Mouse (Mus musculus): ENCODE data around the gene Gm45021. TPM values are rescaled to one million over a fixed set of nuclear protein-coding genes. Genes with fewer than 3 reads are reported as not detected.
A peak's percentile ranks its signal among the peaks of the same experiment; 100 is the strongest.

The Gm45021 gene
- polyA plus RNA-seq, 1 experiment from 2014 or later = not detected

DNA sequence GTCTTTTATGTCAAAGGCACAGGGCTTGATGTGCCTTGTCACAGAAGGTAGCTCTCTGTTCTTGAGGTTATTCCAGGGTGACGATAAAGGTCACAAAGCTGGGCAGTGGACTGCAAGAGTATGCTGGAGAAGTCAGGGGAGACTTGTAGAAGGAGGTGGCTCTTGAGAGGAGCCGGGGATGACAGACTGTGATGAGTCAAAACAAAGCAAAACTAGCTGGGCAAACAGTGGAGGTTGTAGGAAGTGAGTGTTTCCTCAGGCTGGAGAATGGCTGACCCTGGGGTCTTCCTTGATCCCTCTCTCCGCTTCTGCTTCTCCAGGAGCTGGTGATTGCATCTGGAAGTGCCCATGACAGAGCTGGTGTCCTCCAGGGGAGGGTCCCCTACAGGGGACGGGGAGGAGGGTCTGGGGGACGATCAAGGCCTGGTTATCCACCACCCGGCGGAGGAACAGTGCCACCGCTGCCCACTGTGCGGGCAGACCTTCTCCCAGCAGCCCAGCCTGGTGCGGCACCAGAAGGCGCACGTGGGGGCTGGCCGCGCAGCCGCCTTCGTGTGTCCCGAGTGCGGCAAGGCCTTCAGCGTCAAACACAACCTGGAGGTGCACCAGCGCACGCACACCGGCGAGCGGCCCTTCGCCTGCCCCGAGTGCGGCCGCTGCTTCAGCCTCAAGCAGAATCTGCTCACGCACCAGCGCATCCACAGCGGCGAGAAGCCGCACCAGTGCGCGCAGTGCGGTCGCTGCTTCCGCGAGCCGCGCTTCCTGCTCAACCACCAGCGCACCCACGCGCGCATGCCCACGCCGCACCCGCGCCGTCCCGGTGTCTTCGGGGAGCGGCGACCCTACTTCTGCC lies 39.6 kb downstream of the Gm45021 start:
- H3K27ac ChIP-seq = peak overlapping the region; percentile 75
- peaks cover 35% of the 10 kb centered on the region for H3K4me1 ChIP-seq
- peak; percentile 56 for DNase-seq (ENCODE audit: low spot score)
- H3K4me3 ChIP-seq = peak overlapping the region; percentile 52
- no peaks in the 10 kb centered on the region; the same call in 1 of the 2 replicates for H3K36me3 ChIP-seq
- peaks cover 67% of the 10 kb centered on the region for H3K27me3 ChIP-seq (ENCODE audit: low read depth, poor library complexity, severe bottlenecking)
- WGBS = 11% methylated on average over 54 of the region's 54 CpGs
- no peaks in the 10 kb centered on the region for H3K9me3 ChIP-seq (replicated peaks)

DNA sequence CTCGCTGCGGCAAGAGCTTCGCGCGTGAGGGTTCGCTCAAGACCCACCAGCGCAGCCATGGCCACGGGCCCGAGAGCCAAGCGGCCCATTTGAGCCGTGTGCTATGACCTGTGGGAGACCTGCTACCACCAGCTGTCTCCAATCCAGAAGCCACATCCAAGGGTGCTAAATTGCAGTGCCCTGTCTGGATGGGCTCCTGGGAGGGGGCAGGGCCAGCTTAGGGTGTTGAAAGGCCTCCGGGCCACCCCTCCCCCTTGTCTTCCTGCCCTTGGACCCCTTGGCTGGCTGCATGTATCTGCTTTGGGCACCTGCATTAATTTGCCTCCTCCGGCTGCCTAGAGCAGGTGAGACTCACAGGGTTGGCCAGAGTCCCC lies 40.2 kb downstream of the Gm45021 start:
- peak; percentile 45 for DNase-seq (ENCODE audit: low spot score)
- Histone ChIP-seq H3K4me3 (peak overlapping the region; percentile 52), H3K4me1 (peaks cover 35% of the 10 kb centered on the region), H3K27ac (peak overlapping the region; percentile 75), H3K9me3 (replicated peaks) (no peaks in the 10 kb centered on the region), H3K27me3 (ENCODE audit: low read depth, poor library complexity, severe bottlenecking) (peaks cover 71% of the 10 kb centered on the region), H3K36me3 (no peaks in the 10 kb centered on the region; the same call in 1 of the 2 replicates)
- 16% methylated on average over 13 of the region's 13 CpGs for WGBS

DNA sequence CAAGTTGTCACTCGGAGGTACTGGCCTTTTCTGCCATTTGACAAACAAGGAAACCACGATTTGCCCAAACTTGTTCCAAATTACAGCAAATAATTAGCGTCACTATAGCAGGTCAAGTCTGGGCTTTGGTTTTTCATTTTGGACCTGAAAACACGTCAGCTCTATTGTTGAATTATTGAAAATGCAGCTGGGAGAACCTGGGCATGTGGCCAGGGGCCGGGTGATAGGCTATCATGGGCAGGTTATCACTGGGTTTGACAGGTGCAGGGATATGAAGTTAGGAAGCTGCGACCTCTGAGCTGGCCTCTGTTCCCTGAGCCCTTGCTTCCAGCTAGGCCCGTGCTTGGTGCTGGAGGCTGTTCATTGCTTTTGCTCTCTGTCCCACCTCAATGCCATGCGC lies 41.4 kb downstream of the Gm45021 start:
- WGBS = 90% methylated on average over 8 of the region's 8 CpGs

DNA sequence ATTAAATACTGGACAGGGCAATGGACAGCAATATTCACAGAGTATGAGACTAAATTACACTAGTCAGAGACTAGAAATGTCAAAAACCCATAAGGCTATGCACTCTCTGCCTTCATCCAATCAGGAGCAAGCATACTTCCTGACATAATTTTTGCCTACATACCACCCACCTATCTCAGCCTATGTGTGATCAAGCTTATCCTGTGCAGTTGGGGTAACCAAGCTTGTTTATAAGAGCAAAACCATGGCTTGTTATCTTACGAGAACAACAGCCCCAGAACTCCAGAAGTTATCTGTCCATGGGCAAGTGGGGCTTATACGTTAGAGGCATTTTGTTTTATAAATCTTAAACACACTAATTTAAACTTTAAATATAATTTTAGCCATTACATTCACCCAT lies 45.7 kb downstream of the Gm45021 start:
- Histone ChIP-seq H3K27me3 (ENCODE audit: low read depth, poor library complexity, severe bottlenecking) (peaks cover 27% of the 10 kb centered on the region), H3K36me3 (no peaks in the 10 kb centered on the region), H3K27ac (no peak overlapping the region), H3K4me1 (peaks cover 20% of the 10 kb centered on the region), H3K4me3 (no peak overlapping the region), H3K9me3 (replicated peaks) (no peaks in the 10 kb centered on the region)
- 90% methylated on average over 2 of the region's 2 CpGs for WGBS
- DNase-seq (ENCODE audit: low spot score) = no peak

More for the DNA sequence above, 41.4 kb downstream of the Gm45021 start:
- no peak for DNase-seq (ENCODE audit: low spot score)
- H3K4me3 ChIP-seq = no peak overlapping the region
- H3K27me3 ChIP-seq (ENCODE audit: low read depth, poor library complexity, severe bottlenecking) = peaks cover 62% of the 10 kb centered on the region
- H3K9me3 ChIP-seq (replicated peaks) = no peaks in the 10 kb centered on the region
- peaks cover 36% of the 10 kb centered on the region for H3K4me1 ChIP-seq
- no peaks in the 10 kb centered on the region; the same call in 1 of the 2 replicates for H3K36me3 ChIP-seq
- H3K27ac ChIP-seq = no peak overlapping the region

DNA sequence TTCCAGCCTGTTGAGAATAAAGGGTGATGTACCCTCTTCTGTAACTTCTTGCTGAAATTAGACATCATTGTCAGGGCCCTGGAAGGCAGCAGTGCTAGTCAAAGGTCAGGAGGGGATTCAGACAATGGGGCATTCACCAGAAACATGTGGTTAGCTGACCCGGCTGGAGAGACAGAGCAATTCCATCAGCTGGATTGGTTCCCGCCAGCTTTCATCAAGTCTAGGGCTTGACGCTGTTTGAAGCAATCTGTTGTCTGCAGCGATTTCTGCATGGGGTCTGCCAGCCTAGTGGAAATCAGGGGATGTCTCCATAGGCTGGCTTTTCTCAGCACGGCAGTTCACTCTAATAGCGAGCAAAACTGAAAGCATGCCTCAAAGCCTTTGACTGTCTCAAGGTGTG lies 47.1 kb downstream of the Gm45021 start:
- Histone ChIP-seq H3K27ac (no peak overlapping the region), H3K27me3 (ENCODE audit: low read depth, poor library complexity, severe bottlenecking) (peaks cover 13% of the 10 kb centered on the region; the same call in 1 of the 2 replicates), H3K4me3 (no peak overlapping the region), H3K4me1 (peaks cover 18% of the 10 kb centered on the region), H3K36me3 (no peaks in the 10 kb centered on the region), H3K9me3 (replicated peaks) (no peaks in the 10 kb centered on the region)
- no peak for DNase-seq (ENCODE audit: low spot score)
- 66% methylated on average over 6 of the region's 6 CpGs for WGBS

DNA sequence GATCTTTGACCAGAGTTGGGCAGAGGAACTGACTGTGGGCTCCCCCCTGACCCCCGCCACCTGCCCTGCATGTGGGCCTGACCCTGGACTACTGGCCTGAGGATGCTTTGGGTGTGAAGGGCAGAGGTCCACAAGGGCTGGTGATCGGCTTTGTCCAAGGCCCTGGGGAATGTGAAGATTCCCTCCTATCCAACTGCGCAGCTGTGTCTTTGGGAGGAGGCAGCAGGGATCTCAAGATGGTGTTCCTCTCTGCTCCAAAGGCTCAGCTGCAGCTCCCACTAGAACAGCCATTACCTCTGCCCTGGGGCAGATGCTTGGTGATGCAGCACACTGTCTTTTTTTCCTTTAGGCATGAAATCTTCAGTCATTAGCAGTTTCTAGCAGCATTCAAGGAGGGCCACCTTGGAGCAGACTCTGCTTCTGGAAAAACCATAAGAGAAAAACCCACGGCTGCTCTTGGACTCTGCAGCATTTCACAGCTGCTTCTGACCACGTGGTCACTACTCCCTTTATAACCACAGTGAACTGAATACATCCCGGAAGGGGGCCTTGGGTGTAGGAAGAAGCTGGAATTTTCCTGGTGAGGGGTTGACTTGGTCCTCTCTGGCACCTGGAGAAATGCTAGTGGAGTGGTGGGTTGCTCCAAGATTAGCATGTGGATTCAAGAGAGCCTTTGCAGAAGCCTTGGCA lies 48.5 kb downstream of the Gm45021 start:
- H3K36me3 ChIP-seq = no peaks in the 10 kb centered on the region
- H3K27ac ChIP-seq = peak overlapping the region; percentile 23; the same call in 1 of the 2 replicates
- H3K4me1 ChIP-seq = peaks cover 18% of the 10 kb centered on the region
- H3K4me3 ChIP-seq = no peak overlapping the region
- no peaks in the 10 kb centered on the region for H3K9me3 ChIP-seq (replicated peaks)
- no peak for DNase-seq (ENCODE audit: low spot score)
- H3K27me3 ChIP-seq (ENCODE audit: low read depth, poor library complexity, severe bottlenecking) = 0 out of 2 replicates have a peak, but pooled peaks cover 4% of the 10 kb centered on the region
- WGBS = 78% methylated on average over 6 of the region's 6 CpGs

DNA sequence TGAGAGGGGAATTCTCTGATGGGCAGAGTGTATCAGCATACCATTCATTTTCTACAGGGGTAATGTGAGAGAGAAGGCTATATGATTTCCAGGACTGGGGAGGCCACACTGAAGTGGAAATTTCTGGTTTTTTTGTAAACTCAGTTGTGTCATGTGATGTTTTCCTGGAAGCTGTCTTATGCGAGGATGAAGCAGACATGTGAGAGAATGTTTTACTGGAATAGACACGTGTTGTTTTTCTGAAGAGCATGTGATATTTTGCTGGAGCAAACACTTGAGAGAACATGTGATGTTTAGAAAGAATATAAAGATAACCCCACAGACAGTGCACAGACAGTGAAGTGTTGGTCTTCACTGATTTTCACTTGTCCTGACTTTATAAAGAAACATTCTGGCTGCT lies 49.1 kb downstream of the Gm45021 start:
- WGBS = 82% methylated on average over 2 of the region's 2 CpGs
- DNase-seq (ENCODE audit: low spot score) = no peak
- Histone ChIP-seq H3K4me1 (peaks cover 18% of the 10 kb centered on the region), H3K27ac (no peak overlapping the region), H3K27me3 (ENCODE audit: low read depth, poor library complexity, severe bottlenecking) (0 out of 2 replicates have a peak, but pooled peaks cover 4% of the 10 kb centered on the region), H3K9me3 (replicated peaks) (no peaks in the 10 kb centered on the region), H3K36me3 (no peaks in the 10 kb centered on the region), H3K4me3 (no peak overlapping the region)

DNA sequence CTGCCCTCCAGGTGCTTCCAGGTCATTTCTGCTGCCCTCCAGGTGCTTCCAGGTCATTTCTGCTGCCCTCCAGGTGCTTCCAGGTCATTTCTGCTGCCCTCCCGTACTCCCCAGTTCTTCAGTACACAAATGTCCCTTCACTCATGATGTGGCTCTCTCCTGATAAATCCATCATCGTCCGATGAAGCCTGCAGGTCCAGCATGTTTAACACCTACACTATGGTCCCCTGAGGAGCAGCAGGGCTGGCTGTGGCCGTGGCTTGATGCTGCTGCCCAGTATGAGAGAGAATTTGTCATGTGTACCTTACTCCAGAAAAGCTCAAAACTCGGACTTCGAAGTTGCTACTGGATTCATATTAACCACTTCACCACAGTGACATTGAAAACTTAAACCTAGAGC lies 52.0 kb downstream of the Gm45021 start:
- H3K36me3 ChIP-seq = no peaks in the 10 kb centered on the region
- H3K27me3 ChIP-seq (ENCODE audit: low read depth, poor library complexity, severe bottlenecking) = no peaks in the 10 kb centered on the region
- WGBS = 73% methylated on average over 6 of the region's 6 CpGs
- peaks cover 16% of the 10 kb centered on the region for H3K4me1 ChIP-seq
- no peak overlapping the region for H3K27ac ChIP-seq
- H3K9me3 ChIP-seq (replicated peaks) = no peaks in the 10 kb centered on the region
- no peak overlapping the region for H3K4me3 ChIP-seq
- DNase-seq (ENCODE audit: low spot score) = no peak

DNA sequence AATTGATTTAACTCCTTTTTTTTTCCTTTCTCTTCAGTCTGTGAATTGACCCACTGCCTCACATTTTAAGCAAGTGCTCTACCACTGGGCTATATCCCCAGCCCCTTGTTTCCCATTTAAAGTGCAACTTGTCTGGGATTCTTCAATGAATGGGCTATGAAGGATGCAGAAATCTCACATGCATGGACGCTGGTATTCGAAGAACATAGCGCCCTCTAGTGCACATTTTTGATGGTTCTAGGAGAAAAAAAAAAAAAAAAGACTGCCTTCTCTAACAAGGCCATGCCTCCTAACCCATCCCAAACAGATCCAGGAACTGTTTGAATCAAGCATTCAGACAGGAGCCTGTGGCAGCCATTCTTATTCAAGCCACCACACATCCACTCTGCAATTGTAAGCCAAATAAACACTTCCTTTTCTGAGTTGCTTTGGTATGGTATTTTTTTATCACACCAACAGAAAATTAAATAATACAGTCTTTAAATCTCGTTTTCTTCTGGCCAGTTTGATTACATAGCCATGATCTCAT lies 53.4 kb downstream of the Gm45021 start:
- H3K4me1 ChIP-seq = 0 out of 2 replicates have a peak, but pooled peaks cover 8% of the 10 kb centered on the region
- 28% methylated on average over 4 of the region's 4 CpGs for WGBS
- DNase-seq (ENCODE audit: low spot score) = no peak
- H3K4me3 ChIP-seq = no peak overlapping the region
- H3K27ac ChIP-seq = no peak overlapping the region
- H3K27me3 ChIP-seq (ENCODE audit: low read depth, poor library complexity, severe bottlenecking) = no peaks in the 10 kb centered on the region
- H3K9me3 ChIP-seq (replicated peaks) = no peaks in the 10 kb centered on the region
- no peaks in the 10 kb centered on the region for H3K36me3 ChIP-seq

DNA sequence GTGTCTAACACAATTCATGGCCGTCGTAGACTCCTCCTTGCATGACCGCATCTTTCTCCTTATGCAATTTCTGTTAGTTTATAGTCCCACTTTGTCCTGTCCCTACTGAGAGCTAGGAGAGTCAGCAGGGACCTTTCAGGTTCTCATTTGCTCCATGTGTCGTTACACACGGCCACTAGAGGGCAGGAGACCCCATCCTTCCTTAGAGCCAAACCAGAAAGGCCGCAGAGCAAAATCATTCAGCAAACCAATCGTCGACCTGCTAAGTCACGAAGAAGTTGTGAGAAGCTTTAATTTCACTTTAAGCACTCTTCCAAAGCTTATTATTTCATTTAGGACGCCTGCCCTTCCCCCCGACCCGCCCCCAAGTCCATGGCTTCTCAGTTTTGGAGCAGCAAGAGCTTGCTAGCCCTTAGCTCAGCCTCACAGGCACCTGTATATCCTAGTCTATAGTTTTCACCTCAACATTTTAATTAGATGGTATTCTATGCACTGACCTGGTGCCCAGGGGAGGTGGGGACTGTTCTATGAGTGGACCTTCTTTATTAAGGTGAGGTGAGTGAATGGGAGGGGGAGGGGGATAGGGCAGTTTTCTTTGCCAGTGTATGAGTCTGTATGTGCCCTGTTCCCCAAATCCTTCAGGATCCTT lies 56.4 kb downstream of the Gm45021 start:
- no peaks in the 10 kb centered on the region for H3K36me3 ChIP-seq
- no peaks in the 10 kb centered on the region for H3K27me3 ChIP-seq (ENCODE audit: low read depth, poor library complexity, severe bottlenecking)
- peak; percentile 74 for DNase-seq (ENCODE audit: low spot score)
- no peaks in the 10 kb centered on the region for H3K9me3 ChIP-seq (replicated peaks)
- 19% methylated on average over 12 of the region's 12 CpGs for WGBS
- H3K4me1 ChIP-seq = 0 out of 2 replicates have a peak, but pooled peaks cover 3% of the 10 kb centered on the region
- no peak overlapping the region for H3K4me3 ChIP-seq
- H3K27ac ChIP-seq = no peak overlapping the region

DNA sequence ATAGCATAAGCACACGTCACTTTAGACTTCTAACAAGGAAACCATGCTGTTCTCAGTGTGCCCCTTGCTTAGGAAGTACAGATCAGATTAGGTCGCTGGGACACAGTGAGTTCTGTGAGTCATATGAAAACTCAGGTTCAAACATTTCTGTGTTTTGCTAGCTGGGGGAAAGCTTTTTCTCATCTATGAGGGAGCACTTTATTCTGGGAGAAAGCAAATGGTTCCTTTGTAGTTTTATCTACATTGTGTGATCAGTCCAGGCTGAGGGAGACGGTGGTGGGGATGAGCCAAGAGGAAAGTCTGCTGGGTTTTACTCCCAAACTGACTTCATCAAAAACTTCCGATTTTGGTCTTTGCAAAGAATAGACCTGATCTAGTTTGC lies 56.9 kb downstream of the Gm45021 start:
- 87% methylated on average over 4 of the region's 4 CpGs for WGBS
- H3K27me3 ChIP-seq (ENCODE audit: low read depth, poor library complexity, severe bottlenecking) = no peaks in the 10 kb centered on the region
- no peak overlapping the region for H3K27ac ChIP-seq
- no peak overlapping the region for H3K4me3 ChIP-seq
- no peaks in the 10 kb centered on the region for H3K9me3 ChIP-seq (replicated peaks)
- DNase-seq (ENCODE audit: low spot score) = no peak
- 0 out of 2 replicates have a peak, but pooled peaks cover 3% of the 10 kb centered on the region for H3K4me1 ChIP-seq
- H3K36me3 ChIP-seq = no peaks in the 10 kb centered on the region

DNA sequence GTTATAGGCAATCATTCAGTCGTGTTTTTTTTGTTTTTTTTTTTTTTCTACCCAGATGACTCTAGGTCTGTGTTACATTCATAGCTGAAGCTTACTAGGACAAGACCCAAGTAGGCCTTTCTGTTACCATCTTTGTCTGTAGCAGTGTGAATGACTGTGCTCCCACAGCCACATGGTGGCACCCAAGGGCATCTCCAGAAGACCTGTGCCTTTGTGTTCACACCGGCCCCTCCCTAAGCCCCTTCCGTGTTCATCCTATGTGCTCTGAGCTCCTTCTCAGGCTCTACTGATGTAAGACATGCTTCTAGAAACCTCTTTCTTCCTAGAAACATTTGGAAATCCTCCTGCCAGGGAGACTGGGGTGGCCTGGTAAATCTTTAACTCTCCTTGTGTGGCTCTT lies 57.6 kb downstream of the Gm45021 start, which contains the start of gene Gimap8:
Gene Gimap8, plus strand, starts transcription at position 240 of the 400 bp plus-strand sequence.
- H3K27me3 ChIP-seq (ENCODE audit: low read depth, poor library complexity, severe bottlenecking) = no peaks in the 10 kb centered on the region
- H3K4me1 ChIP-seq = 0 out of 2 replicates have a peak, but pooled peaks cover 3% of the 10 kb centered on the region
- no peaks in the 10 kb centered on the region for H3K36me3 ChIP-seq
- H3K9me3 ChIP-seq (replicated peaks) = no peaks in the 10 kb centered on the region
- WGBS = 58% methylated on average over 3 of the region's 3 CpGs
- no peak within 1 kb of the TSS; the same call in 1 of the 2 replicates for H3K27ac ChIP-seq
- H3K4me3 ChIP-seq = no peak within 1 kb of the TSS
- DNase-seq (ENCODE audit: low spot score) = no peak

Data from limb, embryonic 10.5 days (tissue).